Mouse (Mus musculus): ENCODE data around the gene Ppara. TPM values are rescaled to one million over a fixed set of nuclear protein-coding genes. Genes with fewer than 3 reads are reported as not detected.
A peak's percentile ranks its signal among the peaks of the same experiment; 100 is the strongest.

Ppara gene
- polyA plus RNA-seq, 1 experiment from 2014 or later: 2.2 TPM

DNA sequence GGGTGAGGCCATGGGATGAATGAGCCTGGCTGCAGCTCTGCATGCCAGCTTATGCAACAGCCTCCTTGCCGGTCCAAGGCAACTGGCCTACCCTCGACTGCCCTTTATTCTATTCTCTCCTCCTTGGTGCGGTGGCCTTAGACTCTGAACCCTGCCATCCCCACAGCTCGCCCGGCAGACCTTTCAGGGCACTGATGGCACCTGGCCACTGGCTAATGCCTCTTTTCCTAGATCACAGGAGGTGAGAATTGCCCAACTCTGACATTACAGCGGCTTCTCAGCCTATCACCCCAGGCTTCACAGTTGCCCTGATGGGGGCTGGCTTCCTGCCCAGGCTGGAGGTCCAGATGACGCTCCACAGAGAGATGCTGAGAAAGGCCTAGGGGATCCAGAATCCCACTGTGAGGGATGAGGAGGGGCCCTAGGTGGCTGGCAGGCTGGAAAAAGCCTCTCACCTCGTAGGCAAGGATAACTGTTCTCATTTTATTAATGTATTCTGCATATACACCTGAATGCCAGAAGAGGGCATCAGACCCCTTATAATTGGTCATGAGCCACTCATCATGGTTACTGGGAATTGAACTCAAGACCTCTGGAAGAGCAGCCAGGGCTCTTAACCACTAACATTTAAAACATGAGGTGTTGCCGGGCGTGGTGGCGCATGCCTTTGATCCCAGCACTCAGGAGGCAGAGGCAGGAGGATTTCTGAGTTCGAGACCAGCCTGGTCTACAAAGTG, 117.0 kb downstream of the Ppara start:
- Histone ChIP-seq H3K4me2 (replicated peaks; ENCODE audit: low read depth, low read length) (no peak overlapping the region), H3K9me3 (ENCODE audit: control insufficient read depth, low read depth, low read length) (no peaks in the 10 kb centered on the region), H3K27ac (ENCODE audit: low read length) (no peak overlapping the region), H3K4me1 (ENCODE audit: control insufficient read depth, insufficient read depth, low read length) (no peaks in the 10 kb centered on the region), H3K4me3 (ENCODE audit: low read depth, low read length) (no peak overlapping the region), H3K36me3 (ENCODE audit: control insufficient read depth, insufficient read depth, low read length) (no peaks in the 10 kb centered on the region), H3K9ac (replicated peaks; ENCODE audit: low read depth, low read length) (no peak overlapping the region), H3K27me3 (ENCODE audit: control insufficient read depth, insufficient read depth, low read length) (no peaks in the 10 kb centered on the region)
- WGBS: 81% methylated on average over 12 of the region's 12 CpGs
- ATAC-seq (ENCODE audit: insufficient number of reproducible peaks, insufficient read depth, low FRiP score, low read depth): no peak

MicroRNA genes within 50 kb of the gene (microRNA counts, 519-probe panel; counts per million panel counts)
- 4,874 counts per million, percentile 93 among the panel's probes with 10 or more counts for microRNA mmu-let-7b
- microRNA mmu-let-7c: 5,599 counts per million, percentile 98 among the panel's probes with 10 or more counts

Small RNA genes within 50 kb of the gene (microRNA-seq; reads per million reads assigned to microRNA genes)
- gene Mirlet7b (2,512 reads per million, percentile 83 among the genes with 10 or more reads in this experiment), gene Mirlet7c-2 (119 reads per million, percentile 50 among the genes with 10 or more reads in this experiment)

Other genes starting within 250 kb of the Ppara start
- gene 7530416G11Rik, start 231.8 kb upstream of the Ppara start, polyA plus RNA-seq (2014; fragmentation: Nextera tagmentation; extraction: Ambion mirVana): not detected in 2 replicates
- gene Wnt7b, start 152.5 kb upstream of the Ppara start, polyA plus RNA-seq (2014; fragmentation: Nextera tagmentation; extraction: Ambion mirVana): 0.75 and 2.5 TPM in 2 replicates
- gene Cdpf1, start 76.7 kb downstream of the Ppara start, polyA plus RNA-seq (2014; fragmentation: Nextera tagmentation; extraction: Ambion mirVana): 27.1 TPM in 2 replicates
- gene Pkdrej, start 86.8 kb downstream of the Ppara start, polyA plus RNA-seq (2014; fragmentation: Nextera tagmentation; extraction: Ambion mirVana): 0.20 and 0.24 TPM in 2 replicates
- 6.7 and 8.0 TPM in 2 replicates for gene Ttc38, start 97.3 kb downstream of the Ppara start, polyA plus RNA-seq (2014; fragmentation: Nextera tagmentation; extraction: Ambion mirVana)
- 24.6 and 24.9 TPM in 2 replicates for gene Gtse1, start 124.8 kb downstream of the Ppara start, polyA plus RNA-seq (2014; fragmentation: Nextera tagmentation; extraction: Ambion mirVana)
- gene Trmu, start 144.3 kb downstream of the Ppara start, polyA plus RNA-seq (2014; fragmentation: Nextera tagmentation; extraction: Ambion mirVana): 38.6 and 41.9 TPM in 2 replicates